Mouse (Mus musculus) adrenal gland, adult (tissue): Measurements from ENCODE around the gene Slc6a16.

Experiments
- DNase-seq, 2 experiments: peaks; one replicate each; pipeline ENCODE4 v3.0.0; 2022 to 2023; ENCODE audit warnings: low spot score in 1 of 2; ENCODE audit not compliant: inconsistent age in 2 of 2

Slc6a16 gene

DNA sequence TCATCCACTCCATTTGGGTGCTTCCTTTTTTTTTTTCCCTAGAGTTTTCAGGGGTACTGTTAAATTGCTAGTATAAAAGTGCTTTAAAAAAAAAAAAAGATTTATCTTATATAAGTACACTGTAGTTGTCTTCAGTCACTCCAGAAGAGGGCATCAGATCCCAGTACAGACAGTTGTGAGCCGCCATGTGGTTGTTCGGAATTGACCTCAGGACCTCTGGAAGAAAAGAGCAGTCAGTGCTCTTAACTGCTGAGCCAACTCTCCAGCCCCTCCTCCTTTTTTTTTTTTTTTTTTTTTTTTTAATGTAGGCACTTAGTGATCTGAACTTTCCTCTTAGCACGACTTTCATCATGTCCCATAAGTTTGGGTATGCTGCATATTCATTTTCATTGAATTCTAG lies 6.8 kb downstream of the Slc6a16 start:
- no peak for DNase-seq

DNA sequence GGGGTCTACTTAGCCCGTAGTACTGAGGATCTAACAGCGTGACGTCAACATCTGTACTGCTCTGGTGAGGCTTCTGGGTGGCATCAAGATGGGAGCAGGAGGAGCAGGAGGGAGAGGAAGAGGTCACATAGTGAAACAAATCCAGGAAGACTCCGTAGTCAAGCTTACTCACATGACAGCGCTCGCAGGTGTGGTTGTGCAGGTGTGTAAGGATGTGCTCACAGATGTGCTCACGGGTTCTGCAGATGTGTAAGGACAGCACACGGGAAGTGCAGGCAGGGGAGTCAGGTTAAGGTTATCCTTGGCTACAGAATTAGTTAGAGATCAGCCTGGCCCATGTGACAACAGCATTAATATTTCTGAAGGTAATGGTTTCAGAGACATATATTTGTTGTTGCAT lies 12.9 kb downstream of the Slc6a16 start:
- no peak for DNase-seq

DNA sequence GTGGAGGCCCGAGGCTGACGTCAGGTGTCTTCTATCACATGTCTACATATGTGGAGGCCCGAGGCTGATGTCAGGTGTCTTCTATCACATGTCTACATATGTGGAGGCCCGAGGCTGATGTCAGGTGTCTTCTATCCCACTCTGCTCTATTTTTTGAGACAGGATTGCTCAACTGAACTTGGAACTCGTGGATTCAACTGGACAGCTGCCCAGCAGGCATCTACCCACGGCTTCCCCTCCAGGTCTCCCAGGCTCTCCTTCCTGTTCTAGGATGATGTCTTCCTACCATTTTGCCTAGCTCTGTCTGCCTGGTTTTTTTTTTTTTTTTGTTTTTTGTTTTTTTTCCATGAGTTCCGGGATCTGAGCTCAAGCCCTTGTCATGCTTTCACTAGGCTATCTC lies 14.9 kb downstream of the Slc6a16 start:
- DNase-seq: peak in 1 of 2 experiments; percentile 50

DNA sequence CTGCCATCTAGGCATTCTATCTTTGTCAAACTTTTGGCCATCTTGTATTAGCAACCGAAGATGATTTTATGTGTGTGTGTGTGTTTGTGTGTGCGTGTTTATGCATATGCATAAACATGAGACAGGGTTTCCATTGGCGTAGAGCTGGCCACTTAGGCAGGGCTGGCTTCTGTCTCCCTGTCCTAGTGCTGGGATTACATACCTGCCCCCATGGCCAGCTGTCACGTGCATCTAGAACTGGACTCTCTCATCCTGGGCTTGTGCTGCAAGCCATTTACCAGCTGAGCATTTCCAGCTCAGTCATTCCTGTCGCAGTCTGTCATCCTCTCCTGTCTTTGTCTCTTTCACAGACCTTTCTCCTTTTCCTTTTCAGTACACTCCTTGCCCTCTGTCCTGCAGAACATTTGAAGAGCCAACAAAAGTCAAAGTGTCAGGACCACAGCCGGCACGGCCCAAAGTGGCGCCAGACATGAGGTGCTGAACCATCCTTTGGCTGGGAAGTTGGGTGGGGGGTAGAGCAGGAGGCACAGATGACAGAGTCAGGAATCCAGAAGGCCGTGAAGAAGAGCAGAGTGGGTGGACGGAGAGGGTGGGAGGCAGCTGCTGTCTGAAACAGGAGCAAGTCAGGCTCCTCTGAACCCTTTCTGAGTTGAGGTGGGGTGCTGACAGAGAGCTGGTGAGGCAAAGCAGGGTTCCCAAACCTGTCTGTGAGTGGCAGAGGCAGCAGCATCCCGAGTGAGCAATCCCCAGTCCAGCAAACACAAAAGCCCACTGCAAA lies 16.4 kb downstream of the Slc6a16 start:
- no peak for DNase-seq

DNA sequence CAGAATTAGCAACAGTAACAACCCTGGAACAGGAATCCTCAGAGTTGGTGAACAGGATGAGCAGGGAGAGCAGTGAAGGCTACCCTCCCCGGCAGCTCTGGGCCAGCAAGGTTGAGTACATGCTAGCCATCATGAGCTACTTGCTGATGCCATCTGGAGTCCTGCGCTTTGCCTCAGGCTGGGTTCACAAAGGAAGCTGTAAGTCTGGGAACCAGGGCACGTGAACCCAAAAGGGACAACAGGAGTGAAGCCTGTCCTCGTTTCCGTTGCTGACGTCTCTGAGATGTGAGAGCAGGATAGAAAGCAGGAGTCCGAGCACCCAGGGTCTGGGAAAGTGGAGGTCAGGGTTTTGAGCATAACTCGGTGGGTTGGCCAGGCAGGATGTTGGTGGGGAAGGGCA lies 18.4 kb downstream of the Slc6a16 start:
- DNase-seq: no peak

DNA sequence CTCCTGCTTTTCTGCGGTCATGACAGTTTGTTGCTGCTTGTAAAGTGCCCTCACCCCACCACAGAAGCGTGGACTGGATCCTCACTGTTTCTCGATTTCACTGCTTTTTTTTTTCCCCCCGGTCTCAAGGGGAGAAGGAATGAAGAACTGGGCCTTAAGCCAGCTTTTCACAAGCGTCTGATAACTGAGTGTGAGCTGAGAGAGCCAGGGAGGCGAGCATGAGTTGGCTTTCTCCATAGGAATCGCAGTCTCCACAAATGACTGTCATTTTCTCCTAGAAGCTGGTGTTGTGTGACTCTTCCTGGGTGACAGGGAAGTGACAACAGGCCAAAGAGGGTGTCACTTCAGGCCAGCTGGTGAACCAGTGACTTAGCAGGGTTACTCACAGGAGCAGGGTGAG lies 21.4 kb downstream of the Slc6a16 start:
- DNase-seq: no peak

DNA sequence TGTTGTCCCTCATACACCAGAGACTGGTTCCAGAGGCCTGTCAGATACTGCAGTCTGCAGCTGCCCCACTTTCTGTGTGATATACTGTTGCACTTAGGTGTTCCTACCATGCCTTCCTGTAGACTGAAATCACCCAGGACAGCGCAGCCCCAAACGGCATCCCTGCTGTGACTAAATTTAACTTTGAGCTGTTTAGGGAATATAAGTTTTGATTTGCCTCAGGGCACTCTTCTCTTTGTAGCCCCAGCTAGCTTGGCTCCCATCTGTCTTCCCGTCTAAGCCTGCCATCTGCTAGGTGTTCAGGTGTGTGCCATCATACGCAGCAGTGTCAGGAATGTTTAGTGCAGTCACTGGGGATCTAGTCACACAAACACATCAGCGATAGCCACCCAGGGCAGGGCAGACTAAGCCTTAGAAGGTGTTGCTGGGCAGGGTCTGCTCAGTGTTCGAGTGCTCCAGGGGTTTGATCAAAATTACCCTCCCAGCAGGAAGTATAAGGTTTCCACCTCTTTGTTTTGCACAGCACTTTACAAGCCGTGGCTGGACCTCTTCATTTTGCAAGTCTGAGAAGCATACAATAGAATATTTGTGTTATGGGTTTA lies 22.2 kb downstream of the Slc6a16 start:
- DNase-seq: no peak

DNA sequence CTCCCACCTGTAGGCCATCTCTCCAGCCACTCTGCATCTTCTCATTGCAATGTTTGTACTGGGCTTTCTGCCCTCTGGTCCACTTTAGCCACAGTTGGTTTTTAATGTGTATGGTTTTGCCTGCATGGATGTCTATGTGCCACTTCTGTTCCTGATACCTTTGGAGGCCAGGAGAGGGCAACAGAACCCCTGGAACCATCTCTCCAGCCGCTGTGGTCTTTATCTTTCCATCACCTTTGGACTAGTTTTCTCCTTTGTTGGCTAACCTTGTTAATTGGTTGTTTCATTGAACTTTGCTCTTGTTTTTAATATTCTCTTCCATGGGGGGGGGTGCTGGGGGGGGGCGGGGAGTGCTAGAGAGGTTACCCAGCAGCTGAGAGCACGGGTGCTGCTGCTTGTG lies 23.5 kb downstream of the Slc6a16 start:
- no peak for DNase-seq

DNA sequence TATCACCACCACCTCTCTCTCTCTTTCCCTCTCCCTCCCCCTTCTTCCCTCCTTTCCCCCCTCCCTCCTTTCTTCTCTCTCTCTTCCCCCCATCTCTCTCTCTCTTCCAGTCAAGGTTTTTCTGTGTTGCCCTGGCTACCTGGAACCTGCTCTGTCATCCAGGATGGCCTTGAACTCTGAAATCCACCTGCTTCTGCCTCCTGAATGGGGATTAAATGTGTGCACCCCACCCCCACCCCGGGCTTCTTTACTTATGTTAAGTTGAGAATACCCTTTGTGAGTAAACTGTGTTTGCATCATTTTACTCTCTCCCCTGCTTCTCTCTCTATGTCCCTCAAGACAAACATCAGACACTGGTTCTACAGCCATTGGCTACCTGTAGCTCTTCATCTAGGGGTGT lies 24.6 kb downstream of the Slc6a16 start:
- no peak for DNase-seq

DNA sequence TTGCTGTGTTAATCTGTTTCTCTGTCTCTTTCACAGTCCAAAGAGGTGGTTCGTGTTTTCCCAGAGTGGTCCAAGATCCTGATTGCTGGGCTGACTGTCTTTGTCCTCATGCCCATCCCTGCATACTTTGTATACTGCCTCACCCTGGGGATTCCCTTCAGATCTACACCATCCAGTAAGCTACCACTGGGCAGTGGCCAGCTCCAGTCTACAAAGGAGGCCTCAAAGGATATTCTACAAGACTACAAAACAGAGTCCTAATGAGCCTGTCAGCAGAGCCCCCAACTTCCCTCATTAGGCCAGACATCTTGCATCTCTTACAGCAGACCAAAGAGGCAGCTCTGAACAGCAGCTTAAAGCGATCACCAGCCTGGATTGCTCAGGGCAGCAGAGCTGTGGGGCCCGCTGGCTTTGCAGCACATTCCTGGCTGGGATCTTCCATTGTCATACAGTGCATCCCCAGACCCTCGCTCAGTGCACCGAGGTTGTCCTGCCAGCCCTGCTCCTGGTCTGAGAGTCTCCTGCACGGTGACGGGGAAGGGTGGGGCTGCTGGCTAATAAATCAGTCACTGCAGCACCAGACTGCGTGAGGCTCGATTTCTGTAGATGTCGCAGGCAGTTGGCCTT lies 32.0 kb downstream of the Slc6a16 start:
- no peak for DNase-seq

DNA sequence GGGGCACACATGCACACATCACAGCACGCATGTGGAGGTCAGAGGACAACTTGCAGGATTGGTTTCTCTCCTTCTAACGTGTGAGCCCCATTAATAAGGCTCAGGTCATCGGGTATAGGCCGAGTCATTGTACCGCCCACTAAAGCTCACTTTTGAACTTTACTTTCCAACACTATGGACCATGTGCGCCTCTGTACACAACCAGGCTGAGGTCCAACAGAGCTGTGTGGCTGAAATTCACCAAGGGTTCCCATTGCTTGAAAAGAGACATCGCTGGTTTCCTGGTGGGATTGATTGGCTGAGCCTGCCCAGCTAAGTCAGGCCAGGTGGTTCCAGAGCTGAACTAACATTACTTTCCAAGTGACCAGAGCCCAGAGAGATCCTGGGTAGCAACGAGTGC lies 32.8 kb downstream of the Slc6a16 start:
- no peak for DNase-seq

DNA sequence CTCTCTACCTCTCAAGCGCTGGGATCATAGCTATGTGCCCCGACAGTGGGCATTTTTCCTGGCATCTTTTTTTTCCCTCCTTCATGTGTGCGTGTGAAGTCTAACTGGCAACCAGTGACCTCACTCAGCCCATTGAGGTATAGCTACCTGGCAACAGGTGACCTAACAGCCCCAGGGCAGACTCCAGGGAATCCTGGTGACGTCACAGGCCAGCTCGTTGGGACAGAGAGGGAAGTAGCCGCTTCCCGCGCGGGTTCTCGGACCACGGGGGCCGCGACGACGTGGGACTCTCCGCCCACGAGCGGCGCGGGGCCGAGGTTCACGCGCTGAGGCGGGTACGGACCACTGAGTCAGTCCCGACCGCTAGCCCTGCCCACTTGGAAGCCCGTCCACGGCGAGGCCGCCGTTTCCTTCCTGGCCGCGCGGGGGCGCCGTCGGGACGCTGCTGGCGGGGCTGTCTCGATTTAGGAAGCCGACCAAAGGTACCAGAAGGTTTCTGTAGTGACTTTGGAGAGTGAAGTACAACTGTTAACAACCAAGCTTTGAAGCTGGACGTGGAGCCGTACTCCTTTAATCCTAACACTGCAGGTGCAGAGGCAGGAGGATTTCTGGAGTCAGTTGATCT lies 36.4 kb downstream of the Slc6a16 start, which contains the start of gene Slc6a21:
Slc6a21 (plus strand) TSS at position 378 of the 625 bp plus-strand sequence.
- peak; percentile 74 to 94 for DNase-seq

DNA sequence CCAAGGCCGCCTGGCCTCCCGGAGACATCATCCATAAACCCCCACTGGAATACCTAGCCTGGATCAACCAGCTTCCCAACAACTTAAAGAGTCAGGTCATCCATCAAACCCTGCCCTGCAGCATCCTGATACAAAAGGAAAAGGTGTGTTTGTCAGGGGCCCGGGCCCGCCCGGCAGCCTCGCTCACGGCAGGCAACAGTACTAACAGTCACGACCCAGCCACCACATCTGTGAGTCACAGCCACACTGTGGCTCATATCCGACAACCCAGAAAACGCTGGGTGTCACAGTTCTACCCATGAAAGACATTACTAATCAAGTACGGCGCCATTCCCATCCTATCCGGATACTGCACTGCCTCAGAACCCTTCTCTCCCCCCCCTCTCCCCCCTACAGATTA lies 45.6 kb downstream of the Slc6a16 start:
- no peak for DNase-seq

DNA sequence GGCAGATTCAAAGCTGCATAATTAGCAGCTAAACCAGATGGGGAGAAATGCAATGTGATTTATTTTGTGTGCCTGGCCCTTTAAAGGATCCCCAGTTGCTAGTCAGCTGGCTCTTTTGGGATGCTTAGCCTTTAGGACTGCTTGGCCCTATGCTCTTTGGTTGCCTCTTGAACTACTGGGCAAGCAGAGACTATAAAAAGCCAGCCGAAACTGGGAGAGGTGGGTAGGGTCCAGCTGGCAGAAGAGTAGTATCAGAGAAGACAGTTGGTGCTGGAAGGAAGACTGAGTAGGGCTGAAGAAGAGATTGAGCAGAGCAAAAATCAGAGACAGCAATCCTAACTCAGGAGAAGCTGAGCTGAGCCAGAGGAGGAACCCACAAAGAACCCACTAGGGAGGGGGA lies 55.7 kb downstream of the Slc6a16 start:
- no peak for DNase-seq

DNA sequence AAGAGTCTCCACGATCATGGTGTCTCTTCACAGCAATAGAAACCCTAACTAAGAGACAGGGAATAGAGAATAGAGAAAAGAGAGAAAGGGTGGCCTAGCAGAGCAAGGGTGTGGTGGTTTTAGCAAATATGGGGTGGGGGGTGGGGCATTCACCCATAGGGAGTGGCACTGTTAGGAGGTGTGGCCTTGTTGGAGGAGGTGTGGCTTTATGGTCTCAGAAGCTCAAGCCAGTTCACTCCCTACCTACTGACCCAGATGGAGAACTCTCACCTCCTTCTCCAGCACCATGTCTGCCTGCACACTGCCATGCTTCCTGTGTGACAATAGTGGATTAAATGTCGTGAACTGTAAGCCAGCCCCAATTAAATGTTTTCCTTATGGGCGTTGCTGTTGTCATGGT lies 56.7 kb downstream of the Slc6a16 start:
- no peak for DNase-seq

DNA sequence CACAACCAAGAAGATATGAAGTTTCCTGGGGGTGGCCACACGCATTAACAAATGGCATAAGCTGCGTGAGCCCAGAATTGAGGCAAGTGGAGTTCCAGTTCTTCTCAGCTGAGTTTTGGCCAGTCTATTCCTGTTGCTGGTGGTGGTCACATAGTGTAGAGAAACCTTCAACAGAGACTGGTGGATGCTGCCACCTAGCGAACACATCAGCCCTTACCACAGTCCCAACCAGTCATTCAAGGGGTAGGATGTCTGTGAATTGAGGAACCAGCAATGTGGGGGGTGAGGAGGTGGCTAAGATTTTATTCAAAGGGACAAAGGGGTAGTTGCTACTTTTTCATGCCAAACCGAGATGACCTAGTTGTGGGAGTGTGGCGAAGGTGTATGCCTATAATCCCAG lies 58.9 kb downstream of the Slc6a16 start:
- DNase-seq: peak; percentile 30 to 65

DNA sequence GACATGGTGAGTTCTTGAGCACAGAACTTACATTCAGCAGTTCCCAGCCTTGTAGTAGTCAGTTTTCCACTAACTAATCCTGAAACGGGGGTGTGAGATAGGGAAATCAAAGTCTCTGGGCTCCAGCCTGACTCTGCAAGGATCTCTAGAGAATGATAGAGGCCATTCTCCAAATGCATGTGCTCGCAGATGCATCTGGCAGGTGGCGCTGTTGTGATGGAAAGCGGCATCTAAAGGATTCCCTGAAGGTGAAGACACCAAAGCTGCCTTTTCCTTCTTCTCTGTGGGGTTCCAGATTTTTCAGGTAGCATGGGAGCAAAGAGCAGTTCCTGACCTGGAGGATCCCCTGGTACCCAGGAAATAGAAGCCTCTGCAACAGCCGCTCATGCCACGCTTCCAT lies 59.4 kb downstream of the Slc6a16 start:
- DNase-seq: peak; percentile 50 to 86

DNA sequence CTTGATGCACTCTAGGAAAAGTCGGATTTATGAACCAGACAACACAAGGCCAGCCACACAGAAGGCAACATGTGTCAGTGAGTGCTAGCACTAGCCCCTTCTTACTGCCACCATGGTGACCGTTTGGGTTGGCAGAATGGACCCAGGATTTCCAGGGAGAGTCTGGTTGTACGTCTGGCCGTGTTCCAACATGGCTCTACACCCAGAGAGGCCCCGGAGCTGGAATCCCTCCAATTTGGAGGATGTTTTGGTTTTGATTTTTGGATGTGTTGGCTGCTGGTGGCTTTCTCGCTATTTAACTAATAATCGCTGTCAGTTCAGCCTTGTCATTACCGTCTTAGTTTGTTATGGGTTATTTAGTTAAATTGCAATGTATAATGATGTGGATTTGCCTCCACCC lies 61.7 kb downstream of the Slc6a16 start:
- DNase-seq: no peak

DNA sequence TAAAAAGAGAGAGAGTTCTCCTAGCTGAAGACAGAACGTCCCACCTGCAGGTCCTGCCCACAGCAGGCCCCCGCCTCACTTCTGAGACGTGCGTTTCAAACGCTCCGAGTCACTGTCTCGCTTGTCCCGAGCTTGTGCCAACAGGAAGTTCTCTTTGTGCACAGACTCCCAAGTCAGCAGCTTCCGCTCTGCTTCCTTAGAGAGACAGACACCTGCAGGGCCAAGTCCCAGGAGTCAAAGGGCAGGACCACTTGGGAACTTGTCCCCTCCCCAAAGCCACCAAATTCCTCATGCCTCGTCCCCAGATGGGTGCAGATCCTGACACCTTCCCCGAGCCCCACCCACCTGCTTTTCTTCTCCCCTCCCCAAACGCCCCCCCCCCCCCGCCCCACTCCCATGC lies 64.0 kb downstream of the Slc6a16 start:
- no peak for DNase-seq

DNA sequence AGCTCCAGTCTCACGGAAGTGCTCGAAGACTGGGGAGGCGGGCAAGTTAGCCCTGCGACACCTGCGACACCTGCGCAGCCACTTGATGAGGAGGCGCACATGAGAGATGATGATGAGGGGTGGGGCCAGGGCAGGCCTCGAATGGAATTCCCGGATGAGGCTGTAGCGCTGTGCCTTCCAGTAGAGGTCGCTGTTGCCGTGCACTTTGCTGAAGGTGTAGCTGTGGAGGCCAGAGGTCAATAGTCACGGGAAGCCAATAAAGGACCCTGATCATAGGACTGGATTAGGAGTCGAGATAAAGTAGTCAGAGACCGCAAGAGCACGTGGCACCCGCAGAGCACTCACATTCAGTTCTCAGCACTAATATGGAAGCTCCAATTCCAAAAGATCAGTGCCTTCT lies 64.4 kb downstream of the Slc6a16 start:
- DNase-seq: peak; percentile 66 to 85

DNA sequence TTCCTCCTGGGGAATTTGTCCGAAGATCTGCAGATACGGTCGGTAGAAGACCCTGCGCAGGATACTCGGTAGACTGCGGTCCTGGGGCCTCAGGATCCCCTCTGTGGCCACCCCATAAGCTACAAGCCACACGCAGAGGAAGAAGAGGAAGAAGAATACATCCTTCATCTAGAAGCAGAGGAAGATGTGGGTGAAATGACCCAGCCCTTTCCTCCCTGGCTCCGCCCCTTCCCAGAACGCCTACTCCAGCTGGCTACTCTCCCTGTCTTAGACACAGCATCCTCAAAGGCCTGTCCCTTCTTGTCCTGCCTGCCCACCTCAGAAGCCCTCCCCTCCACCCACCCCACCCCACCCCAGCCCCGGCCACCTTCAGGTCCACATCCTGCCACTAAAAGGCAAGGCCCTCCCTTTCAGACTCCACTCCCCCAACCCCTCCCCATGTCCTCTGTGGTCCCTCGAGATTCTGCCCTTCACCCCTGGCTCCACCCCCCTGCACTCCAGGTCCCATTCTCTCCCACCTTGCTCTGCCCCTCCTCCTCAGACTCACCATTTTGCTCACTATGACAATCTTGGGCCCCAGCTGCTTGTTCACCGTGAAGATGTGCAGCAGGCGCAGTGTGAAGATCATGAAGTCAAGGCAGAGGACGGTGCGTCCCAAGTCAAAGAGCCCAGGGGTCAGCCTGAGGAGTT lies 67.8 kb downstream of the Slc6a16 start:
- no peak for DNase-seq
